Mouse (Mus musculus): ENCODE measurements around the gene Sipa1l1.

- TF ChIP-seq POLR2A (IDR thresholded peaks at IDR 0.05; ENCODE audit: borderline replicate concordance, insufficient read depth, low read length) = no peak
- TF ChIP-seq CTCF (IDR thresholded peaks at IDR 0.05; ENCODE audit: borderline replicate concordance, insufficient read depth, low read depth, low read length) = no peak
These were observed 187.4 kb downstream of the Sipa1l1 start for GRCm38 (mm10) chr12:82356476-82356875.

Data from cerebellum, adult 2 months (tissue).